Mouse (Mus musculus): ENCODE results near the gene Usp22.

Usp22 gene

GRCm38 (mm10) chr11:61104241-61104901 lies 70.5 kb downstream of the Usp22 start:
- DNase-seq (ENCODE audit: low spot score) = peak; percentile 64

GRCm38 (mm10) chr11:61102397-61103339 lies 72.2 kb downstream of the Usp22 start:
- no peak for DNase-seq (ENCODE audit: low spot score)

Measured in ovary, adult 18-20 months (tissue).